Mouse (Mus musculus) forebrain, embryonic 13.5 days (tissue): Measurements from ENCODE around the gene Rps12-ps3. TPM values are rescaled to one million over a fixed set of nuclear protein-coding genes. Genes with fewer than 3 reads are reported as not detected.

Experiments used
- ATAC-seq: fragments of 200-750 bp; cut with Nextera tagmentation; 2 replicates; pipeline ENCODE4 v1.8.0; 2017
- H3K27ac ChIP-seq: fragments of 300-500 bp; sonication (generic); 2 replicates; pipeline ENCODE4 v1.5.1; 2015; ENCODE audit warnings: inconsistent platforms, mild to moderate bottlenecking, moderate library complexity
- H3K27me3 ChIP-seq: fragments of 300-500 bp; sonication (generic); 2 replicates; pipeline ENCODE4 v1.6.1; 2015; ENCODE audit warnings: mild to moderate bottlenecking, inconsistent platforms
- H3K36me3 ChIP-seq: fragments of 300-500 bp; sonication (generic); 2 replicates; pipeline ENCODE4 v1.6.1; 2015; ENCODE audit warnings: mild to moderate bottlenecking, inconsistent platforms; ENCODE audit not compliant: poor library complexity, severe bottlenecking
- H3K4me1 ChIP-seq: fragments of 300-500 bp; sonication (generic); 2 replicates; pipeline ENCODE4 v1.6.1; 2015; ENCODE audit warnings: inconsistent platforms
- H3K4me2 ChIP-seq: fragments of 300-500 bp; sonication (generic); 2 replicates; pipeline ENCODE4 v1.6.1; 2015; ENCODE audit warnings: inconsistent platforms, mild to moderate bottlenecking, moderate library complexity
- H3K4me3 ChIP-seq: fragments of 300-500 bp; sonication (generic); 2 replicates; pipeline ENCODE4 v1.5.1; 2015; ENCODE audit warnings: mild to moderate bottlenecking, inconsistent platforms
- H3K9ac ChIP-seq: fragments of 300-500 bp; sonication (generic); 2 replicates; pipeline ENCODE4 v1.6.1; 2015; ENCODE audit warnings: mild to moderate bottlenecking, inconsistent platforms
- H3K9me3 ChIP-seq: fragments of 300-500 bp; sonication (generic); replicated peaks from 2 replicates; pipeline ENCODE4 v1.6.1; 2016; ENCODE audit warnings: inconsistent platforms
- WGBS: fragments of 180-500 bp; shearing (Covaris S2); methylation state at CpG from one replicate; pipeline ENCODE4 v1.1.7; 2015; 5-methylcytosine and 5-hydroxymethylcytosine counted together
- polyA plus RNA-seq: library from polyadenylated mRNA; unstranded; fragments of >200 nt; fragmentation: Nextera tagmentation; extraction: Ambion mirVana; gene quantifications from 2 replicates; pipeline ENCODE4 v1.2.1, GENCODE M21; 2015

The Rps12-ps3 gene
- polyA plus RNA-seq, 1 experiment from 2014 or later = 7.9 TPM

- peaks cover 24% of the 10 kb centered on the region for H3K4me1 ChIP-seq
These were observed 16.0 kb downstream of the Rps12-ps3 start for GRCm38 (mm10) chr19:59337872-59338681.

GRCm38 (mm10) chr19:59339908-59340307 is 17.8 kb downstream of the Rps12-ps3 start:
- no peak overlapping the region for H3K4me2 ChIP-seq
- H3K4me1 ChIP-seq = peaks cover 42% of the 10 kb centered on the region
- no peaks in the 10 kb centered on the region for H3K36me3 ChIP-seq
- no peak overlapping the region for H3K9ac ChIP-seq
- no peak overlapping the region for H3K27ac ChIP-seq
- no peak for ATAC-seq
- no peak overlapping the region for H3K4me3 ChIP-seq
- no peaks in the 10 kb centered on the region for H3K27me3 ChIP-seq
- 90% methylated on average over 3 of the region's 3 CpGs for WGBS
- H3K9me3 ChIP-seq = no peaks in the 10 kb centered on the region

More at GRCm38 (mm10) chr19:59337872-59338681, 16.0 kb downstream of the Rps12-ps3 start:
- 55% methylated on average over 3 of the region's 3 CpGs for WGBS
- H3K4me3 ChIP-seq = no peak overlapping the region
- no peaks in the 10 kb centered on the region for H3K27me3 ChIP-seq
- no peak overlapping the region for H3K27ac ChIP-seq
- H3K4me2 ChIP-seq = no peak overlapping the region
- H3K9ac ChIP-seq = no peak overlapping the region
- no peaks in the 10 kb centered on the region for H3K36me3 ChIP-seq
- no peak for ATAC-seq
- H3K9me3 ChIP-seq = no peaks in the 10 kb centered on the region

- Histone ChIP-seq H3K4me1 (peaks cover 47% of the 10 kb centered on the region), H3K27ac (no peak overlapping the region), H3K36me3 (no peaks in the 10 kb centered on the region), H3K9ac (peak overlapping the region; percentile 94), H3K9me3 (no peaks in the 10 kb centered on the region), H3K4me2 (peak overlapping the region; percentile 91), H3K4me3 (peak overlapping the region; percentile 92), H3K27me3 (0 out of 2 replicates have a peak, but pooled peaks cover 1% of the 10 kb centered on the region)
- no peak for ATAC-seq
- 23% methylated on average over 2 of the region's 2 CpGs for WGBS
These were observed 20.9 kb downstream of the Rps12-ps3 start for GRCm38 (mm10) chr19:59342964-59343363.

GRCm38 (mm10) chr19:59344304-59344711 is 22.2 kb downstream of the Rps12-ps3 start:
- Histone ChIP-seq H3K9ac (peak overlapping the region; percentile 94), H3K9me3 (no peaks in the 10 kb centered on the region), H3K27me3 (0 out of 2 replicates have a peak, but pooled peaks cover 3% of the 10 kb centered on the region), H3K36me3 (no peaks in the 10 kb centered on the region), H3K4me2 (peak overlapping the region; percentile 91), H3K27ac (no peak overlapping the region), H3K4me3 (peak overlapping the region; percentile 92), H3K4me1 (peaks cover 44% of the 10 kb centered on the region)
- WGBS = under 1% methylated on average over 14 of the region's 14 CpGs
- ATAC-seq = no peak

- WGBS = under 1% methylated on average over 53 of the region's 70 CpGs
- Histone ChIP-seq H3K27ac (peak overlapping the region; percentile 91), H3K4me2 (peak overlapping the region; percentile 91), H3K9ac (peak overlapping the region; percentile 94), H3K4me1 (peaks cover 44% of the 10 kb centered on the region), H3K36me3 (no peaks in the 10 kb centered on the region), H3K27me3 (0 out of 2 replicates have a peak, but pooled peaks cover 3% of the 10 kb centered on the region), H3K4me3 (peak overlapping the region; percentile 92), H3K9me3 (no peaks in the 10 kb centered on the region)
- peak; percentile 80 for ATAC-seq
These were observed 23.1 kb downstream of the Rps12-ps3 start for GRCm38 (mm10) chr19:59345081-59345657.

- H3K27me3 ChIP-seq = 0 out of 2 replicates have a peak, but pooled peaks cover 3% of the 10 kb centered on the region
- 0% methylated on average over 68 of the region's 91 CpGs for WGBS
- peak within 1 kb of the TSS; percentile 94 for H3K9ac ChIP-seq
- peak within 1 kb of the TSS; percentile 91 for H3K27ac ChIP-seq
- H3K36me3 ChIP-seq = no peaks in the 10 kb centered on the region
- H3K4me3 ChIP-seq = peak within 1 kb of the TSS; percentile 92
- no peaks in the 10 kb centered on the region for H3K9me3 ChIP-seq
- ATAC-seq = peak; percentile 97
- peaks cover 43% of the 10 kb centered on the region for H3K4me1 ChIP-seq
- H3K4me2 ChIP-seq = peak within 1 kb of the TSS; percentile 91
These were observed 23.7 kb downstream of the Rps12-ps3 start, which contains the start of gene Pdzd8 for GRCm38 (mm10) chr19:59345658-59346283. Pdzd8 (minus strand) TSS chr19:59345780.

GRCm38 (mm10) chr19:59346325-59346724 is 24.2 kb downstream of the Rps12-ps3 start:
- H3K4me1 ChIP-seq = peaks cover 38% of the 10 kb centered on the region
- H3K27ac ChIP-seq = peak overlapping the region; percentile 91
- 4% methylated on average over 11 of the region's 11 CpGs for WGBS
- peak overlapping the region; percentile 92 for H3K4me3 ChIP-seq
- H3K9ac ChIP-seq = peak overlapping the region; percentile 94
- H3K36me3 ChIP-seq = no peaks in the 10 kb centered on the region
- H3K4me2 ChIP-seq = peak overlapping the region; percentile 91
- ATAC-seq = no peak
- 0 out of 2 replicates have a peak, but pooled peaks cover 3% of the 10 kb centered on the region for H3K27me3 ChIP-seq
- no peaks in the 10 kb centered on the region for H3K9me3 ChIP-seq

- no peak for ATAC-seq
- 0 out of 2 replicates have a peak, but pooled peaks cover 3% of the 10 kb centered on the region for H3K27me3 ChIP-seq
- H3K27ac ChIP-seq = no peak overlapping the region
- H3K36me3 ChIP-seq = no peaks in the 10 kb centered on the region
- H3K4me3 ChIP-seq = no peak overlapping the region
- H3K4me2 ChIP-seq = no peak overlapping the region
- peaks cover 9% of the 10 kb centered on the region for H3K4me1 ChIP-seq
- no peaks in the 10 kb centered on the region for H3K9me3 ChIP-seq
- H3K9ac ChIP-seq = no peak overlapping the region
- 89% methylated on average over 6 of the region's 6 CpGs for WGBS
These were observed 27.4 kb downstream of the Rps12-ps3 start for GRCm38 (mm10) chr19:59349329-59349960.

- no peak overlapping the region for H3K4me3 ChIP-seq
- no peak for ATAC-seq
- H3K36me3 ChIP-seq = no peaks in the 10 kb centered on the region
- WGBS = 87% methylated on average over 7 of the region's 7 CpGs
- no peak overlapping the region for H3K27ac ChIP-seq
- H3K9ac ChIP-seq = no peak overlapping the region
- H3K9me3 ChIP-seq = no peaks in the 10 kb centered on the region
- H3K4me2 ChIP-seq = no peak overlapping the region
- H3K27me3 ChIP-seq = 0 out of 2 replicates have a peak, but pooled peaks cover 3% of the 10 kb centered on the region
- H3K4me1 ChIP-seq = peaks cover 4% of the 10 kb centered on the region; the same call in 1 of the 2 replicates
These were observed 28.3 kb downstream of the Rps12-ps3 start for GRCm38 (mm10) chr19:59350273-59350903.

- no peaks in the 10 kb centered on the region for H3K9me3 ChIP-seq
- peaks cover 2% of the 10 kb centered on the region; the same call in 1 of the 2 replicates for H3K4me1 ChIP-seq
- H3K4me3 ChIP-seq = no peak overlapping the region
- H3K36me3 ChIP-seq = no peaks in the 10 kb centered on the region
- H3K9ac ChIP-seq = no peak overlapping the region
- 0 out of 2 replicates have a peak, but pooled peaks cover 3% of the 10 kb centered on the region for H3K27me3 ChIP-seq
- WGBS = 67% methylated on average over 15 of the region's 15 CpGs
- no peak overlapping the region for H3K27ac ChIP-seq
- no peak for ATAC-seq
- no peak overlapping the region for H3K4me2 ChIP-seq
These were observed 29.2 kb downstream of the Rps12-ps3 start for GRCm38 (mm10) chr19:59351151-59351889.
